ENCODE assay signal across 21 mouse cellular contexts in genomic region chr13:24332537-24332936, GRCm38 (mm10). TPM values are rescaled to one million over a fixed set of nuclear protein-coding genes. Genes with fewer than 3 reads are reported as not detected.
DNase-seq lines count a peak whose midpoint lies in the region; ATAC-seq and TF ChIP-seq lines count a peak whose summit lies in the region.
"Had no signal": no experiment of that assay in that cellular context is flagged by ENCODE, and none has a peak within 500 bp of the region (broad histone marks: within the 10 kb centered on the region; RNA-seq: fewer than 3 reads in every experiment).

No protein-coding gene starts in this region.

- DNase-seq in heart, adult 11 months, result peak; percentile 42
- no peak for DNase-seq in heart, postnatal 4 days
- no peak for DNase-seq in liver, adult 2 months (ENCODE audit: extremely low read depth, low read depth, low spot score)
- DNase-seq in B cell, adult 2 months, result no peak
- DNase-seq: adrenal gland, adult 2 months; adrenal gland, postnatal 25 days; cerebellum, adult 18-20 months; cerebellum, postnatal 10 days; gastrocnemius, postnatal 10 days; heart, adult 2 months; heart, postnatal 14 days had no signal

- peaks cover 34% of the 10 kb centered on the region for H3K36me3 ChIP-seq in liver, adult 2 months (ENCODE audit: control insufficient read depth, insufficient read depth, low read length)
- no peaks in the 10 kb centered on the region for H3K36me3 ChIP-seq in liver, embryonic 12.5 days
- H3K36me3 ChIP-seq in stomach, embryonic 15.5 days, result no peaks in the 10 kb centered on the region
- no peaks in the 10 kb centered on the region for H3K36me3 ChIP-seq in neural tube, embryonic 15.5 days
- H3K36me3 ChIP-seq: embryonic facial prominence, embryonic 10.5 days; heart, embryonic 15.5 days; hindbrain, embryonic 10.5 days had no signal

- TF ChIP-seq POLR2A in liver, adult 2 months (IDR thresholded peaks at IDR 0.05; ENCODE audit: extremely low read depth, insufficient read depth, low read length), result no peak

- no peaks in the 10 kb centered on the region for H3K27me3 ChIP-seq in liver, adult 2 months (ENCODE audit: control insufficient read depth, insufficient read depth, low read length)
- H3K27me3 ChIP-seq in liver, embryonic 12.5 days (replicated peaks), result peaks cover 4% of the 10 kb centered on the region; the same call in 1 of the 2 replicates
- H3K27me3 ChIP-seq in stomach, embryonic 15.5 days (replicated peaks), result no peaks in the 10 kb centered on the region
- no peaks in the 10 kb centered on the region for H3K27me3 ChIP-seq in neural tube, embryonic 15.5 days (replicated peaks)
- H3K27me3 ChIP-seq: CH12.LX; heart, embryonic 15.5 days had no signal

- WGBS in liver, adult 2 months, result 25% methylated on average over 3 of the region's 3 CpGs
- 35% methylated on average over 3 of the region's 3 CpGs for WGBS in liver, embryonic 12.5 days (ENCODE audit: insufficient replicate concordance)
- 14% methylated on average over 3 of the region's 3 CpGs for WGBS in stomach, embryonic 15.5 days
- WGBS in neural tube, embryonic 15.5 days, result 28% methylated on average over 3 of the region's 3 CpGs

- TF ChIP-seq CTCF in liver, adult 2 months (IDR thresholded peaks at IDR 0.05; ENCODE audit: low read depth, low read length), result no peak

- ATAC-seq in liver, embryonic 12.5 days, result no peak
- ATAC-seq in stomach, embryonic 15.5 days (ENCODE audit: insufficient read depth, low FRiP score, low read depth), result peak; percentile 43
- ATAC-seq in neural tube, embryonic 15.5 days (ENCODE audit: low FRiP score), result no peak
- ATAC-seq: forebrain, embryonic 16.5 days had no signal

- no peaks in the 10 kb centered on the region for H3K9me3 ChIP-seq in liver, embryonic 12.5 days (replicated peaks)
- no peaks in the 10 kb centered on the region for H3K9me3 ChIP-seq in stomach, embryonic 15.5 days
- H3K9me3 ChIP-seq in neural tube, embryonic 15.5 days (replicated peaks), result no peaks in the 10 kb centered on the region
- H3K9me3 ChIP-seq: embryonic facial prominence, embryonic 10.5 days; heart, embryonic 15.5 days; hindbrain, embryonic 10.5 days had no signal

- peaks cover 38% of the 10 kb centered on the region for H3K79me2 ChIP-seq in liver, adult 2 months (ENCODE audit: control insufficient read depth, insufficient read depth, low read length)

- no peak overlapping the region for H3K4me2 ChIP-seq in liver, embryonic 12.5 days
- H3K4me2 ChIP-seq in stomach, embryonic 15.5 days, result no peak overlapping the region
- H3K4me2 ChIP-seq in neural tube, embryonic 15.5 days, result no peak overlapping the region
- H3K4me2 ChIP-seq: heart, embryonic 11.5 days; heart, embryonic 15.5 days; hindbrain, embryonic 14.5 days had no signal

- H3K9ac ChIP-seq in liver, adult 2 months (ENCODE audit: low read depth, low read length), result peak overlapping the region; percentile 6; the same call in 1 of the 2 replicates
- H3K9ac ChIP-seq in liver, embryonic 12.5 days, result no peak overlapping the region
- no peak overlapping the region for H3K9ac ChIP-seq in stomach, embryonic 15.5 days
- no peak overlapping the region for H3K9ac ChIP-seq in neural tube, embryonic 15.5 days (replicated peaks)
- H3K9ac ChIP-seq: heart, embryonic 15.5 days; hindbrain, embryonic 14.5 days had no signal

- peaks cover 34% of the 10 kb centered on the region for H3K4me1 ChIP-seq in liver, adult 2 months (ENCODE audit: control insufficient read depth, insufficient read depth, low read length)
- peaks cover 12% of the 10 kb centered on the region for H3K4me1 ChIP-seq in liver, embryonic 12.5 days
- no peaks in the 10 kb centered on the region for H3K4me1 ChIP-seq in stomach, embryonic 15.5 days
- no peaks in the 10 kb centered on the region for H3K4me1 ChIP-seq in neural tube, embryonic 15.5 days
- H3K4me1 ChIP-seq: embryonic facial prominence, embryonic 10.5 days; hindbrain, embryonic 10.5 days had no signal

- H3K27ac ChIP-seq in liver, adult 2 months (replicated peaks; ENCODE audit: insufficient read depth, low read depth, low read length), result peak overlapping the region; percentile 100
- H3K27ac ChIP-seq in liver, embryonic 12.5 days, result no peak overlapping the region
- no peak overlapping the region for H3K27ac ChIP-seq in stomach, embryonic 15.5 days
- H3K27ac ChIP-seq in neural tube, embryonic 15.5 days (replicated peaks), result no peak overlapping the region
- H3K27ac ChIP-seq: embryonic facial prominence, embryonic 10.5 days; heart, adult 2 months; heart, embryonic 15.5 days; hindbrain, embryonic 10.5 days; hindbrain, embryonic 14.5 days had no signal

- no peak overlapping the region for H3K4me3 ChIP-seq in liver, adult 2 months (ENCODE audit: insufficient read depth, low read depth, low read length)
- no peak overlapping the region for H3K4me3 ChIP-seq in liver, embryonic 12.5 days
- H3K4me3 ChIP-seq in stomach, embryonic 15.5 days (replicated peaks), result no peak overlapping the region
- H3K4me3 ChIP-seq in neural tube, embryonic 15.5 days (replicated peaks), result no peak overlapping the region
- H3K4me3 ChIP-seq: embryonic facial prominence, embryonic 10.5 days; heart, adult 2 months; heart, embryonic 15.5 days; hindbrain, embryonic 10.5 days had no signal

RNA-seq across cellular contexts. Expression of gene Cmah, which starts 5.3 kb away (rescaled TPM):
- 1 to 10 TPM in 1 of 2 experiments, under 1 TPM in 1; 0.70 to 1.0 TPM for total RNA-seq in heart, postnatal 4 days (2021)
- 35.2 and 49.3 TPM in 2 replicates for total RNA-seq in liver, adult 2 months (2014; rRNA removed)
- 11.8 and 12.6 TPM in 2 replicates for polyA plus RNA-seq in liver, adult 2 months (2012; rRNA removed)
- polyA plus RNA-seq in liver, embryonic 12.5 days (2016; fragmentation: Nextera tagmentation; extraction: Ambion mirVana), result 1.9 and 2.2 TPM in 2 replicates
- 0.54 and 0.67 TPM in 2 replicates for polyA plus RNA-seq in stomach, embryonic 15.5 days (2015; fragmentation: Nextera tagmentation; extraction: Ambion mirVana)
- polyA plus RNA-seq in neural tube, embryonic 15.5 days (2015; fragmentation: Nextera tagmentation; extraction: Ambion mirVana), result 0.22 and 1.7 TPM in 2 replicates

RNA-seq across cellular contexts. Expression of gene Carmil1, which starts 51.9 kb away (rescaled TPM):
- 1 to 10 TPM; 4.6 to 5.1 TPM for total RNA-seq in heart, postnatal 4 days (2021)
- total RNA-seq in liver, adult 2 months (2014; rRNA removed), result 4.6 and 7.7 TPM in 2 replicates
- polyA plus RNA-seq in liver, adult 2 months (2012; rRNA removed), result 1.8 and 2.9 TPM in 2 replicates
- polyA plus RNA-seq in liver, embryonic 12.5 days (2016; fragmentation: Nextera tagmentation; extraction: Ambion mirVana), result 9.9 and 10.7 TPM in 2 replicates
- 37.2 and 40.5 TPM in 2 replicates for polyA plus RNA-seq in stomach, embryonic 15.5 days (2015; fragmentation: Nextera tagmentation; extraction: Ambion mirVana)
- 37.6 and 39.9 TPM in 2 replicates for polyA plus RNA-seq in neural tube, embryonic 15.5 days (2015; fragmentation: Nextera tagmentation; extraction: Ambion mirVana)
